Mouse (Mus musculus): ENCODE measurements at regions not wholly inside any gene's neighbourhood (a gene's known extent, or its start where the extent isn't known, plus 50 kb on each side); places are given as distances from the start of the nearest gene placed in this dataset.

DNA sequence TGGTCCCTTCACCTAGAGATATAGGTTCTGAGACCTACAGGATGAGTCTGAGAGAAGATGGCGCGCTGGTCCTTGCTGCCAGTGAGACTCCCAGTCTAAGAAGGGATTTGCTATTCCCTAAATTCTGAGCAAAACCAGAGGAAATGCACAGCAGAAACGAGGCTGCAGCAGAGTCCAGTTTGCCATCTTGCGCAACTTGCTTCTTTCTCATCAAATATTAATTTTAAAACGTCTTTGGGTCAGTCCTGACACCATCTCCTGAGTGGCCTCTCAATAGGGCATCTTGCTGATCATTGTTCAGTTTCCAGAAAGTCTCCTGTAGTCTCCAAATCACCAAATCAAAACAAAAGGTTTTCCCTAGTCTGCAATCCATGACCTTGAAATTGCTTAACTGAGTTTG, 74.8 kb upstream of the Tcerg1l start:
- TF ChIP-seq EP300 (IDR thresholded peaks at IDR 0.05; ENCODE audit: low read depth) (no peak), CTCF (IDR thresholded peaks at IDR 0.05; ENCODE audit: low read depth) (no peak)

Measured in heart, postnatal 0 days (tissue).